Mouse (Mus musculus): Measurements from ENCODE around the gene Gpr141. TPM values are rescaled to one million over a fixed set of nuclear protein-coding genes. Genes with fewer than 3 reads are reported as not detected.

The Gpr141 gene
- 12.5 and 14.8 TPM in 2 replicates for polyA plus RNA-seq (2015; fragmentation: Nextera tagmentation; extraction: Ambion mirVana)

DNA sequence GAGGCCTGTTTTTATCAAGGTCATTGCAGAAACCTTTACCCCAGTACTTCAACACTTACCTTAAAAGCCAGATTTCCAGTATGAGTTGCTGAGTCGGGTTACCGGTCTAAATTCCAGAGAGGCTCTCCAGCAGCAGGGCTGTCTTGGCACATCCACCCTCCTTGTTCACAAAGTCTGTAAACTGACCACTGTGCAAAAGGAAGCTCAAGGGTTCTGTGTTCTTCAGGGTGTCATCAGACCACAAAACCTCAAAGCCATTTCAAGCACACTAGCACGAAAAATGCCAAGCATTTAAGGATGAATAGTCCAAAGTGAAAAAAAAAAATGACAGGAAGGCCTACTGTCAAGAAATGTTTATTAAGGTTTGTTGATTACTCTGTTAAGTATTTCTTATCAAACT lies at the start of gene Gpr141:
TSS of gene Gpr141 (minus strand) at position 187 of the 400 bp plus-strand sequence.

Other genes starting within 250 kb of the Gpr141 start
- 32.6 and 32.9 TPM in 2 replicates for gene Epdr1, start 204.3 kb downstream of the Gpr141 start, polyA plus RNA-seq (2015; fragmentation: Nextera tagmentation; extraction: Ambion mirVana)
- 1.2 and 1.7 TPM in 2 replicates for gene Sfrp4, start 201.2 kb downstream of the Gpr141 start, polyA plus RNA-seq (2015; fragmentation: Nextera tagmentation; extraction: Ambion mirVana)
- gene Nme8, start 126.5 kb downstream of the Gpr141 start, polyA plus RNA-seq (2015; fragmentation: Nextera tagmentation; extraction: Ambion mirVana), result not detected in 2 replicates